Mouse (Mus musculus): Measurements from ENCODE around the gene Tbc1d24. TPM values are rescaled to one million over a fixed set of nuclear protein-coding genes. Genes with fewer than 3 reads are reported as not detected.

Gene Tbc1d24
- polyA plus RNA-seq, 1 experiment: 4.3 TPM

- Histone ChIP-seq H3K27me3 (ENCODE audit: control insufficient read depth, insufficient read depth, insufficient read length) (no peaks in the 10 kb centered on the region), H3K36me3 (ENCODE audit: control insufficient read depth, insufficient read depth) (no peaks in the 10 kb centered on the region), H3K79me2 (ENCODE audit: control insufficient read depth, insufficient read depth) (no peaks in the 10 kb centered on the region), H3K4me3 (peak overlapping the region; percentile 46), H3ac (ENCODE audit: control insufficient read depth, insufficient read length) (peak overlapping the region; percentile 80), H3K4me2 (ENCODE audit: low read depth) (peak overlapping the region; percentile 99)
- peak; percentile 93 for TF ChIP-seq USF1 (IDR thresholded peaks at IDR 0.05; ENCODE audit: low read depth)
- no peak for TF ChIP-seq MYOG (IDR thresholded peaks at IDR 0.05; ENCODE audit: control insufficient read depth in 1 of 3, insufficient read depth in 1 of 3, insufficient read length in 2 of 3, low read depth in 2 of 3)
- no peak for TF ChIP-seq SRF (IDR thresholded peaks at IDR 0.05; ENCODE audit: control insufficient read depth, insufficient read length, low read depth)
- no peak for TF ChIP-seq TCF12 (IDR thresholded peaks at IDR 0.05; ENCODE audit: insufficient read depth, poor library complexity, severe bottlenecking)
- no peak for TF ChIP-seq REST (IDR thresholded peaks at IDR 0.05; ENCODE audit: insufficient read depth, insufficient read length)
- no peak for TF ChIP-seq MYOD1 (IDR thresholded peaks at IDR 0.05; ENCODE audit: control insufficient read depth in 1 of 3, insufficient read length in 2 of 3, low read depth in 2 of 3)
These were observed 573 bp upstream of the Tbc1d24 start for GRCm38 (mm10) chr17:24205908-24206361.

- peak overlapping the region; percentile 80 for H3ac ChIP-seq (ENCODE audit: control insufficient read depth, insufficient read length)
- no peaks in the 10 kb centered on the region for H3K79me2 ChIP-seq (ENCODE audit: control insufficient read depth, insufficient read depth)
- H3K4me2 ChIP-seq (ENCODE audit: low read depth): peak overlapping the region; percentile 99
- H3K4me3 ChIP-seq: peak overlapping the region; percentile 46
- H3K36me3 ChIP-seq (ENCODE audit: control insufficient read depth, insufficient read depth): no peaks in the 10 kb centered on the region
- no peaks in the 10 kb centered on the region for H3K27me3 ChIP-seq (ENCODE audit: control insufficient read depth, insufficient read depth, insufficient read length)
- TF ChIP-seq MYOG (IDR thresholded peaks at IDR 0.05; ENCODE audit: control insufficient read depth in 1 of 3, insufficient read depth in 1 of 3, insufficient read length in 2 of 3, low read depth in 2 of 3) (peak in 2 of 3 experiments; percentile 40 to 82), MYOD1 (IDR thresholded peaks at IDR 0.05; ENCODE audit: control insufficient read depth in 1 of 3, insufficient read length in 2 of 3, low read depth in 2 of 3) (peak in 1 of 3 experiments; percentile 41), POLR2A (IDR thresholded peaks at IDR 0.05; ENCODE audit: insufficient read length, low read depth) (no peak), USF1 (IDR thresholded peaks at IDR 0.05; ENCODE audit: low read depth) (no peak)
These were observed 516 bp downstream of the Tbc1d24 start for GRCm38 (mm10) chr17:24204846-24205245.

GRCm38 (mm10) chr17:24203611-24204534 lies 1.5 kb downstream of the Tbc1d24 start:
- Histone ChIP-seq H3K4me3 (peak overlapping the region; percentile 46), H3K79me2 (ENCODE audit: control insufficient read depth, insufficient read depth) (no peaks in the 10 kb centered on the region), H3K27me3 (ENCODE audit: control insufficient read depth, insufficient read depth, insufficient read length) (no peaks in the 10 kb centered on the region)

GRCm38 (mm10) chr17:24203068-24203467 lies 2.3 kb downstream of the Tbc1d24 start:
- Histone ChIP-seq H3K4me2 (ENCODE audit: low read depth) (peak overlapping the region; percentile 6), H3K27me3 (ENCODE audit: control insufficient read depth, insufficient read depth, insufficient read length) (no peaks in the 10 kb centered on the region), H3K79me2 (ENCODE audit: control insufficient read depth, insufficient read depth) (no peaks in the 10 kb centered on the region), H3K36me3 (ENCODE audit: control insufficient read depth, insufficient read depth) (no peaks in the 10 kb centered on the region), H3K4me3 (no peak overlapping the region), H3ac (ENCODE audit: control insufficient read depth, insufficient read length) (no peak overlapping the region)
- no peak for TF ChIP-seq TCF12 (IDR thresholded peaks at IDR 0.05; ENCODE audit: insufficient read depth, poor library complexity, severe bottlenecking)
- TF ChIP-seq REST (IDR thresholded peaks at IDR 0.05; ENCODE audit: insufficient read depth, insufficient read length): no peak
- no peak for TF ChIP-seq MYOG (IDR thresholded peaks at IDR 0.05; ENCODE audit: control insufficient read depth in 1 of 3, insufficient read depth in 1 of 3, insufficient read length in 2 of 3, low read depth in 2 of 3)
- no peak for TF ChIP-seq POLR2A (IDR thresholded peaks at IDR 0.05; ENCODE audit: insufficient read length, low read depth)
- no peak for TF ChIP-seq CEBPB (IDR thresholded peaks at IDR 0.05; ENCODE audit: insufficient read depth, poor library complexity, severe bottlenecking)
- TF ChIP-seq POLR2AphosphoS2 (IDR thresholded peaks at IDR 0.05; ENCODE audit: insufficient read length, low read depth): no peak
- TF ChIP-seq TCF3 (IDR thresholded peaks at IDR 0.05; ENCODE audit: insufficient read length, low read depth): no peak
- TF ChIP-seq MAX (IDR thresholded peaks at IDR 0.05; ENCODE audit: low read depth): no peak
- no peak for TF ChIP-seq SRF (IDR thresholded peaks at IDR 0.05; ENCODE audit: control insufficient read depth, insufficient read length, low read depth)
- no peak for TF ChIP-seq USF1 (IDR thresholded peaks at IDR 0.05; ENCODE audit: low read depth)
- TF ChIP-seq MYOD1 (IDR thresholded peaks at IDR 0.05; ENCODE audit: control insufficient read depth in 1 of 3, insufficient read length in 2 of 3, low read depth in 2 of 3): no peak
- TF ChIP-seq E2F4 (IDR thresholded peaks at IDR 0.05; ENCODE audit: insufficient read depth): no peak

More at GRCm38 (mm10) chr17:24203611-24204534, 1.5 kb downstream of the Tbc1d24 start:
- no peaks in the 10 kb centered on the region for H3K36me3 ChIP-seq (ENCODE audit: control insufficient read depth, insufficient read depth)
- peak overlapping the region; percentile 99 for H3K4me2 ChIP-seq (ENCODE audit: low read depth)
- no peak overlapping the region for H3ac ChIP-seq (ENCODE audit: control insufficient read depth, insufficient read length)
- no peak for TF ChIP-seq POLR2AphosphoS2 (IDR thresholded peaks at IDR 0.05; ENCODE audit: insufficient read length, low read depth)
- peak in 1 of 3 experiments; percentile 14 for TF ChIP-seq MYOD1 (IDR thresholded peaks at IDR 0.05; ENCODE audit: control insufficient read depth in 1 of 3, insufficient read length in 2 of 3, low read depth in 2 of 3)

GRCm38 (mm10) chr17:24201092-24201491 lies 4.3 kb downstream of the Tbc1d24 start:
- Histone ChIP-seq H3K4me2 (ENCODE audit: low read depth) (no peak overlapping the region), H3K36me3 (ENCODE audit: control insufficient read depth, insufficient read depth) (no peaks in the 10 kb centered on the region), H3K4me3 (no peak overlapping the region), H3ac (ENCODE audit: control insufficient read depth, insufficient read length) (no peak overlapping the region), H3K27me3 (ENCODE audit: control insufficient read depth, insufficient read depth, insufficient read length) (no peaks in the 10 kb centered on the region), H3K79me2 (ENCODE audit: control insufficient read depth, insufficient read depth) (no peaks in the 10 kb centered on the region)
- TF ChIP-seq MYOG (IDR thresholded peaks at IDR 0.05; ENCODE audit: control insufficient read depth in 1 of 3, insufficient read depth in 1 of 3, insufficient read length in 2 of 3, low read depth in 2 of 3) (no peak), USF1 (IDR thresholded peaks at IDR 0.05; ENCODE audit: low read depth) (no peak), MYOD1 (IDR thresholded peaks at IDR 0.05; ENCODE audit: control insufficient read depth in 1 of 3, insufficient read length in 2 of 3, low read depth in 2 of 3) (no peak), POLR2AphosphoS2 (IDR thresholded peaks at IDR 0.05; ENCODE audit: insufficient read length, low read depth) (no peak), E2F4 (IDR thresholded peaks at IDR 0.05; ENCODE audit: insufficient read depth) (no peak), REST (IDR thresholded peaks at IDR 0.05; ENCODE audit: insufficient read depth, insufficient read length) (no peak), TCF12 (IDR thresholded peaks at IDR 0.05; ENCODE audit: insufficient read depth, poor library complexity, severe bottlenecking) (no peak)
